Mouse (Mus musculus) fibroblast of lung, adult 2 months (primary cell): ENCODE data around the gene Add3.

Experiments
- DNase-seq: peaks from one replicate; pipeline ENCODE4 v3.0.0-alpha.2; 2011; ENCODE audit warnings: low read depth

Gene Add3

DNA sequence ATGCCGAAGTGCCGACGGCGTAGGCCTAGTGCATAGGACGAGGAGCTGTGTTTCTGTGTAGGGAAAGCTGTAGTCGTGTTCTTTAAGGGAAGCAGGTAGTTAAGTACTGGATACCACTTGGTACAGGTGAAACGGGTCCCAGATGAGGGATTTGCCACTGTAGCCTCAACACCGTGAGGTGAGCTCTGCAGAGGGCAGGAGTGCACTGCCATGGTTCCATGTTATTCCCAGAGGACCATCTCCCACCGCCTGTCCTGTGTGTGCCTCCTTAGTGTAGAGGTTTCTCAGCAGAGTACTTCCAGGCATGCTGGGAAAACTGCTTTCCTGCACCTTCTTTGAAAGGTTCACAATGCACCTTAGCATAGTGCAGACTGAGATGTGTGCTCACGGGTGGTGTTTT is 26.1 kb downstream of the Add3 start:
- DNase-seq = no peak

DNA sequence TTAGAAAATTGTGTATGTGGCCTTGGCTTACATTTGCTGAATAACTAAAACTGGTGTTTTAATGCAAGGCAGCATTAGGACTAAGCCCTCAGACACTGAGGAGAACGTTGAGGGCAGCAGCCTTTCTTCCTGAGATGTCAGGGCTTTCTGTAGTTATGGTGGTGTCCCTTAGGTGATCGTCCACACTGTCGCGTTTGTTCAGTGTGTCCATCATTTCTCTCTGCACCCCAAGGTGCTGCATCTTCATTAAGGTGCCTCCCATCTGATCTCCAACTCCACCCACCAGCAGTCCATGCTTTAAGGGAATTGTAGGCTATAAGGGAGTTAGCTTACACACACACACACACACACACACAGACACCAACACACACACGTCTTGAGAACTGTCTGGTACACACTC is 28.3 kb downstream of the Add3 start:
- no peak for DNase-seq

DNA sequence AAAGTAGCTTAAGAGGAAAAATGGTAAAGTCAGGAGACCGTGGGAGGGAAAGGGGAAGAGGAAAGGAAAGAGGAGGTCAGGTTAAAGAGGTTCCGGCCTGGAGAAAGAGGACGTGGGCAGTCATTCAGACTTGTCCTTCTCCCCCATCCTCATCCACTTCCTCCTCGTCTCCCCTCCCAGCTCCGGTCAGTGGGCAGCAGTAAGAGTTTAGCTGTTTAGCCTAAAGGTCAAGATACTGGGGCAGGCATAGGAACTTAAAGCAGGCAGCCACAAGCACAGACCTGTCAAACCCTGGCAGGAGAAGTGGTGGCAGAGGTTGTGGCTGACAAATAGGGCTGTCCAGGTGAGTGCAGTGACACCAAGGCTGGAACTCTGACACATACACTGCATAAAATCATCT is 30.4 kb downstream of the Add3 start:
- no peak for DNase-seq

DNA sequence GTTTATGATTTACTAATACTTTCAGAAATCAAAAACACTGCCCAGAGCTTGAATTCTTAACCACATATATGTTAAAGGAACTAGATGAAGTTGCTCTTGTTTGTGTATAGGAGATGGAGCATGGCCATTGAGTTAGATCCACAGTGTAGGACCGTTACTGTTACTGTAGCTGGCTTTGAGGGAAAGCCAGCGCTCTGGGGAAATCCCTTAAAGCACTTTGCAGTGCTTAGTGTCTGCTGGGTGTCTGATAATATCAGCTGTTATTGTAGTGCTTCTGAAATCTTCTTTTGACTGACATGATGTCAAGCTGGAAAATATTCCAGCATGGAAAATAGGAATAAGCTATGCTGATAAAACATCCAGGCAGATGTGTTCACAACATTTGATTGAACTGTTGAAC is 33.8 kb downstream of the Add3 start:
- no peak for DNase-seq

DNA sequence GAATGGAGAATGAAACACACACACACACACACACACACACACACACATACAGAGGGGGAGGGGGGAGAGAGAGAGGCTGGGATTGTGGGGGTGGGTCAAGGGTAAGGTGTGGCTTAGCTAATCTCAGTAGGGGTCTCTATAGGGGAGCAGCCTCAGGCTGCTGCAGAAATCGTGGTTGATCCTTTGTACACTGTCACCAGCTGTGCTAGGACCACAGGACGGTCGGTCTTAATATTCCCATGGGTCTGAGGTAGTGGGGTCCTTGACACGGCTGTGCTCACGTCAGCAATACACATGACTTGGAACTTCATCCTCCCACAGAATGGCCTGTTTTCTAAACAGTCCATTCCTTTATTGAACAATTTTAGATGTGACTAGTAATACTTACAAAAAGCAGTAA is 35.3 kb downstream of the Add3 start:
- DNase-seq = no peak

DNA sequence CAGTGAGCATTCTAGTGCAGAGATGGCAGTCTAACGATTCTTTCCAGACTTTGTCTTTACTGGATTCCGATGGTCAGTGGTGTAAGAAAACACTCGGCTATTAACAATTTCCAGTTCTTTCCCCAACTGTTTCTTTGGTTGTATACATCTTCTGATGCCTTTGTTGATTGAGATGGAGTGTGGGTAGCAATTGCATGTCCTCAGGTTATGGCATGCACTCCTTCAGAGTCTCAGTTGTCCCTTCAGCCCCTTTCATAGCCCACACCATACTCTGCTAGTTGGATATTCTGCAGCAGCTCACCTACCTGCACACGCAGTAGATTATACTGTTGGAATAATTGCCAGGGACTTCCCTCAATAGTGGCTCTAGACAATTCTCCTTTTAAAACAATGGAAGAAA is 36.3 kb downstream of the Add3 start:
- DNase-seq = no peak

DNA sequence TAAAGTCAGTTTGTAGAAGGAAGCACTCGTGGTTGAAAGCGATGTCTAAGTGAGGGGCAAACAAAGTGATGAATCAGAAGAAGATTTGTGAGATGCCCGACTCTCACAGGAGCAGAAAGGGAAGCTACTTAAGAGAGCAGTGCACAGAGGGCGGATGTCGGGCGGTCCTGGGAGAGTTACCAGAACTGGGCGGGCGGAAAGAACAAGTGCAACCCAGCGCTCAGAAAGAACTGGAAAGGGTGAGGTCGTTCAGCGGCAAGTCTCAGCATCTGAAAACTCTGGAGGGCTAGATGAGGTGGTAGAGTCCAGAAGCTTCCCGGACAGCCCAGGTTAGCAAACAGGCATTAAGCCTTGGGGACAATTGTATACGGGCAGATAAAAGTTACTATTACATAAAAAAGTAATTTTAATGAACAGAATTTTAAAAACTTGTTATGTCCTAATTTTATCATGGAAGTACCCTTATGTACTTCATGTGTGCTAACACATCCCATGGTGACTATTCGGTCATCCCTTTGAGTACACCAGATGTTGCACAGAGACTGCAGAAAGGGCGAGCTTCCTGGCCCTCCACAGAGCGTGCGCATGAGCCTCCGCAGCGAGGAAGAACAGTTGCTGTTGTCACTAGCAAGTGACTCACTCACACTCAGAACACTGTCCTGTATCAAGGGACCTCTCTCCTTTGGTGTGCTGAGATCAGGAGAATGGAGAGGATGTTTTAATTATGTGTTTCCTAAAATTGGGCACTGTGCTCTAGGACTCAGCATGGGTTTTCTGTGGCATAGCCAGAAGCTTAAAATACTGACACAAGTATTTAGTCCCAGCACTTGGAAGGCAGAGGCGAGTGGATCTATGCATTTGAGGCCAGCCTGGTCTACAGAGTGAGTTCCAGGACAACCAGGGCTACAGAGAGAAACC is 38.6 kb downstream of the Add3 start:
- DNase-seq = no peak

DNA sequence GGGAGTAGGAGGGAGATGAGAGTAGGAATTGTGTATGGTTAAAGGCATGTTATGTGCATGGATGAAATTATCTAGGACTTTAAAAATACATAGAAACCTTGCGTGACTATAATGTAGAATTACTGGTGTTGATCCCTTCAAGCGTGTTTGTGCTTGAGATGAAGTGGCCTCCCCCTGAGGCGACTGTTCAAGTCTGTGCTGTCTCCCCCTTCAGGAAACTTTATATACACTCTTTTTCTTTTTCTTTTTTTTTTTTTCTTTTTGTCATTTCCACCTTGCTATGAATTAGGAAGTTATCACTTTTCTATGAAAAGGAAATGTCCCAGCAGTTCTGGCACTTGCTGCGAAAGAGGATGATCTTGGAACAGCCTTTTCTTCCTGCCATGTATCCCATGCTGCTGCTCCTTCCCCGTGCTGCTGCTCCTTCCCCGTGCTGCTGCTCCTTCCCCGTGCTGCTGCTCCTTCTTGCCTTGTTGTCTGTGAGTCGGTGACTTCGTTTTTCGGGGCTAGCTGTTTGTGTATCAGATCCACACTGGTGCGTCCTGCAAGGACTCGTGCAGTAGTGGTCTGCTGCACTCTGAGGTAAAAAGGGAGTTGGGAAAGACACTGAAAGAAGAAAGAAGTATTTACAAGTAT is 40.0 kb downstream of the Add3 start:
- DNase-seq = no peak

DNA sequence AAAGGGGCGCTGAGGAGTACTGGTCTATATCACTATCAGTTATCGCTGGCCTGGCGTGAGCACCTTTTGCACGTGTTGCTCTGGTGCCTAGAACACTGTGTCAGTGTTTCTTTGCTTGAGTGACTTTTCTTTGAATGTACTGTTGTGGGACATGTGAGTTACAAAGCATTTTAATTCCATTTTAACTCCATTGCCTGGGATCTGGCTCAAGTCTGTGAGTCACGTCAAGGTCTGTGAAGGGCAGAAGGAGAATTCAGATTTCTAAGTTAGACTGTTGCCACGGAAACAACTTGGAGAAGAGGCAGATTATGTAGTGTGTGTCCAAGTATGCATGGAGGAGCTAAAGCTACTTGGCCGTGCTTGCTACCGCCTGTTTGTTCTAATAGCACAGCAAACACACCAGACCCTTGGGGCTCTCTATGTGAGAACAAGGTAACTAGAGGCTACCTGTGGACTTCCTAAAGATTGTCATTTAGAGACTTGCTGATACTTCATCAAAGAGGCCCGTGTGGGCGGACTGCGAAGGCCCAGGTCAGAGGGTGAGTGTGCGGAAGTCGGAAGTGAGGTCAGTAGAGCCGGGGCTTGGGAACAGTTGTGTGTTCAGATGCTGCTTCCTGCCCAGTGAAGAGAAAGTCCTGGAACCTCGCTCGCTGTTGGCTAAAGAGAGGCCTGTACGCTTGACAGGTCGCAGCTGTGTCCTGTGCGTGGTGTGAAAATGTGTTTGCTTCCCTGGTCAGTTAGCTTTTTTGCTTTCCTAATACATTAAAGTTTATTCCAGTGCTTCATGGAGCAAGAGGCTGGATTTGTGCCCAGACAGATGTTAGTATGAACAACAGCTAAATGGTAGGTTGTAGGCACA is 41.0 kb downstream of the Add3 start:
- DNase-seq = peak; percentile 49

DNA sequence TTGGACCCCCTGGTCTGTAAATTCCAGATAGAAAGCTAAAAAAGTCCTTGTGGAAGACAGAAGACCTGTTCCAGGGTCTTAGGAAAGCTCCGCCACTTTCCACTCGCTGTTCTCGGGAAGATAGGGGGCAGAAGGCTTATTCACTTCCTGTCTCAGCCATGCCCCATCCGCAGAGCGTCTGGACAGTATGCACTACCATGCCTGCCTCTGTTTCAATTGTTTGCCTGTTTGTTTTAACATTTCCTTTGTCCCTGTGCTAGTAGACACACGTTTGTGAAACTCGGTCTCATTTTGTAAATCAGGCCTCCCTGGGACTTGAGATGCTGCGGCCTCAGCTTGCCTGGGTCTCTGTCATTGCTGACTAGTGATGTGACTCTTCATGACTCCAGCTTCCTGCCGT is 43.4 kb downstream of the Add3 start:
- DNase-seq = no peak

DNA sequence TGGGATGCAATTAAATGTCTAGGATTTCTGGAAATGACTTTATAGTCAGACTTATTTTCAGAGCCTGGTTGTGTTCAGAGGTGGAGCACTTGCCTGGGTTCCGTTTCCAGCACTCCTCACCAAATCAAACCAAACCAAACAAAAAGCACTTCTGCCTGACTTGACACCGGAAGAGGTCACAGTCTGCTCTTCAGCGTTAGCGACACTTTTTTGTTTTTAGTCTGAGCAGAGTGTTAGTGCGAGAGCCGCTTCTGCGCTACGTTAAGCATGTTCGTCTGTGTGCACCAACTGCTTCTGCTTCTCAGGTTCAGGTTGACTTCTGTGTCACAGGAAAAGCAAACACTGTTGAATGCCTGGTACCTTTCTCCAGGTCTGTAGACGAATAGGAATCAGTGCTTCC is 44.0 kb downstream of the Add3 start:
- DNase-seq = no peak

DNA sequence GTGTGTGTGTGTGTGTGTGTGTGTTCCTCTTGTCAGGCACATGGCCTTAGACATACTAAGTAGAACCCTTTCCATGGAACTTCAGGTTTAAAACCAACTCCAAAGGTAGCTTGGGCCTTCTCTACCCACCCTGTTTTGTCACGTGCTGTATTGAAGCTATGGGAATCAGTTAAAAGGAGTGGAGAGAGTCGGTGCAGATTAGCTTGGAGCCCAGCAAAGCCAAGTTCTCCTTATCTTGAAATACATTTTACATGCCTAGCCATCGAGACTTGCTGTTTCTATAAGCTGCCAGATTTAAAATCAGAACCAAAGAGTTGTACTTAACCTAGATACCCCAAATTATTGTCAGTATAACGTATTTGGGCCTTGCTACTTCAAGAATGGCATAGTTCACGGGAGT is 44.7 kb downstream of the Add3 start:
- DNase-seq = no peak

DNA sequence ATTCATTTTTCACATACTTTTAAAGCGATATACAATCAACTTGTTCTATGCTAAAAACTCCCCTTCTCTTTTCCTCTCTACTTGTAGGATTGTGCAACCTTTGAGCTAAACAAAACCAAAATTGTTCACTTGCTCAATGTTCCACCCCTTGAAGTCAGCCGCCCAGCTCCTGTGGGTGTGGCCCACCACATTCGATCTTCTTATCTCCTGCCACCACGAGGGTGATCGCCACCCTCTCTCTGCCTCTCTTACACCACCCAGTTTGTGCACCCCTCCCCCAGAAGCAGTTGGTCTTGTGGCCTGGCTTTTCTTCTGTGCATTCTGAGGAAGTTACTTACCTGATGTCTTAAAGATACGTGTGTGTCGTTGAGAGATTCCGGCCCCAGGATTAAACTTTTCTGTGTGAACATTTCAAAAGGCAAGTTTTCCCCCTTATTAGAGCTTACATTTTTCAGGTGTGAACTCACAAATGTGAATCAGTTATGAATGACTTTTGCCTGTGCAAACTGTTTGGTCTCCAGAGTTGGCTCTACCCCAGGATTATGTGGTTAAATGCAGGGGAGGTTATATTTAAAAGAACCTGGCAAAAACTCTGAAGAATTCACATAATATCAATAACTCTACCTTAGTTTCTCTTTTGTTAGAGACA is 45.4 kb downstream of the Add3 start:
- DNase-seq = peak; percentile 35

DNA sequence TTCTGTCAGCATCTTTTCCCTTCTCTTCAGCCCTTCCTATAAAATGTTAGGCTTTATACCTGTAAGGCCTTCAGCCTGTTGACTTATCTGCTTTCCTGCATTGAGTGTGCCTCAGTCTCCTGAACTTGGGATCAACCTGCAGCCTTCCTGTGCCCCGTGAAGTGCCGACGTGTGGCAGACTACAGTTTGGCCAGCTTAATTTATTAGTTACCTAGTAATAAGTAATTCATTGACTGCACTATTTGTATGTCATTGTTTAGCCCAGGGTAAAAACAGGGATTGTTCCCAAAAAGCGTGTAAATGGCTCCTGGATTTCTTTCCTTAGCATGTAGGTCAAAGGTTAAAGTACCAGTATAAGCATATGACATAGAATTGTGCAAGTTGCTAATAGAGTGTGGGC is 46.2 kb downstream of the Add3 start:
- no peak for DNase-seq

DNA sequence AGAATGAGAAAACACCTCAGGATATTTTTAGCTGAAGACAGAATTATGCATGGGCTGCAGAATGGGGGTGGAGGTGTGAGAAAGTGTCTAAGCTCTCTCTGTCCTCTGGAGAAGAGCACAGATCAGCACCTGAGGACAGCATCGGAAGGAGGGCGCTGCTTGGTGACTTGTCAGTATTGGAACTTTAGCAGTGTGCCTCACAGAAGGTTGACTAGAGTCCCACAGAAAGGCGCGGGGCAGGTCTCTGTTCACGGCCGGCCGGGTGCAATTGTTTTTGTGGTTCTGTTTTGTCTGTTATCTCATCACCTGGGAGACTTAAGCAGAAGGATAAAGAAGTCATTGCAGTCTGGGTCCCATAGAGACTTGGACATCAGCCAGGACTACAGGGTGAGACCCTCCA is 47.3 kb downstream of the Add3 start:
- no peak for DNase-seq

DNA sequence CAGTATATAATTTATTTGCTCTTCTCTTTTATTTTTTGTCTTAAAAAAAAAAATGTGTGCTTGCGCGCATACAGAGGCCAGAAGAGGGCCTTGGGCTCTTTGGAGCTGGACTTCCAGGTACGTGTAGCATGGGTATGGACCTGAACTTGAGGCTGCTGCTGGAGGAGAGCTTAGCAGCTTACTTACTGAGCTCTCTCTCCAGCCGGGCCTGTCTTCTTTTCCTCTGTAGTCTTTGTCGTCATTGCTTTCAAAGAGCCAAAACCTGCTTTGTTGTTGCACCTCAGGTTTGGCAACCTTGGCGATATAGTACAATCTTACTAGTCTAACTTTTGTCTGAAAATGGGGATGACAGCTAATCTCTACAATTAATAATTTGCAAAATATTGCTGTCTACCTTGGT is 47.9 kb downstream of the Add3 start:
- DNase-seq = no peak

DNA sequence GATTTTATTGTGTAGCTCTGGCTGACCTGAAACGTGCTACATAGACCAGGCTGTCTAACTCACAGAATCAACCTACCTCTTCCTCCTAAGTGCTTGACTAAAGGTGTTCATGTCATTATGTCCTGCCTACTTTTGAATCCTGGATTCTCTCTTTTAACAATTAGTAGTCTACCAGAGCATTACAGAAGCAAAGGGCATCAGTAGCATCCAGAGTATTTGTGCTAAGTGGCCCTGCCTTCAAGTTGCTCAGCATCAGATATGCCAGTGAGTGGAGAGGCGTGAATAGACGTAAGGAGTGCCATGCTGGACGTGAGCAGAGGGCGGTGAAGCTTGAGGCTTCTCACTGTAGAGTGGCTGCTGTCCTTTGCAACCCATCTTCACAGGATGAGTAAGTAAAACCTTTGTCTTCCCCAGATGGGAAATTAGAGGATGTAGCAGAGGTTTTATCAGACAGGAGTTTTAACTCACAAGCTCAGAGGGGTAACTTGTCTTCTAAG is 48.5 kb downstream of the Add3 start:
- DNase-seq = no peak

DNA sequence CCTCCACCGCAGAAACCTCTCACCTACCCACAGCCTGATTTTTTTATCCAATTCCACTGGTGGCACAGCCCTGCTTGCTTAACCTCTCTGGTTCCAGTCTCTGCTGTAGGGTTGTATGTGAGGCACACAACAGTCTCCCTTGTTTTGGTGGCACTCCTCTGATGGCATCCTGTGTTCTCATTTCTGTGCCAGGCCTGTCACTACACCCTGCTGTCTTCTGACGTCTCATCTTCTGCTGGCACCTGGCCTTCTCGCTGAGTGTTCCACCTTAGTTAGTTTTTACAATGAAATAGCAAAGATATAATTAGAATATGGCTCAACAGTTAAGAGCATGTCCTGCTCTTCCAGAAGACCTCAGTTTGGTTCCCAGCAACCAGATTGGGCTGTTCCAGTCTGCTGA is 49.5 kb downstream of the Add3 start:
- DNase-seq = no peak

DNA sequence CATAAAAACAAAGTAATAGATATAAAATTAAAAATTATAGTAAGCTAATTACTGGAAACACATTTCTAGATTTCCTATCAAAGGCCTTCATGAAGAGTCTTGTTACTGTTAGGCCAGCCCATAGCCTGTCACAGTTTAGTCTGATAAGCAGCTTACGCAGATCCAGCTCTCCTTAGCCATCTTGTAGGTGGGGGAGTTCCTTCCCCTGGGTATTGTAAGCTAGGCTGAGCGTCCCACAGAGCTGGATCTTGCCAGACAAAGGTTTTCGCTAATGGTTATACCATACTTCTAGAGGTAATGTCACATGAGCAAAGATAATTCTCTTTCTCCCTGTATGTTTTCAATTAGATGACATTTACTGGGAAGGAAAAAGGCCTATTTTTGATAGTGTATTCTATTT is 50.0 kb downstream of the Add3 start:
- no peak for DNase-seq

DNA sequence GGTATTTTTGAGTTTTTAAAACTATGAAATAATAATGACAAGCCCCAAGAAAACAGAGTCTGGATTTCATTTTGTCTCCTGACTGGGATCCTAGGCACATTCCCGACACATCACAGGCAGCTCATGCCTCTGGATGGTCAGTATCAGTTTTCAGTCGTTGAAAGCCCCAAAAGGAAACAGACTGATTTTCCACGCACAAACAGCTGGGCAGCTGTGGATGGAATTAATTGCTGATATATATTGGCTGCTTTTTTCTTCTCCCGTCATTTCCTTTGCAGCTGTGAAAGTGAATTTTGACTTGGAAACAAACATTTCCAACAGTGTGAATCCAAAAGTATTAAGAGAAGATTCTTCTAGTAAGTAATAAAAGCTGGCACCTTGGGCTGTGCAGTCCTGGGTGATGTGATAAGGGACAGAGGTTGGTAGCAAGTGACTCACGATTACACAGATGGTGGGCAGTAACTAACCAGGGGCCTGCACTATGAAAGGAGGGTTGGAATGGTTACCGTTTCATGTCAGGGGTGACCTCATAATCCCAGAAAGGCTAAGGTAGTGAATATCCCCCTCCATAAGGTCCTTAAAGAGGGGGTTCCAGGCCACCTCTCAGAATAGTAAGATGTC is 51.7 kb downstream of the Add3 start:
- DNase-seq = no peak

DNA sequence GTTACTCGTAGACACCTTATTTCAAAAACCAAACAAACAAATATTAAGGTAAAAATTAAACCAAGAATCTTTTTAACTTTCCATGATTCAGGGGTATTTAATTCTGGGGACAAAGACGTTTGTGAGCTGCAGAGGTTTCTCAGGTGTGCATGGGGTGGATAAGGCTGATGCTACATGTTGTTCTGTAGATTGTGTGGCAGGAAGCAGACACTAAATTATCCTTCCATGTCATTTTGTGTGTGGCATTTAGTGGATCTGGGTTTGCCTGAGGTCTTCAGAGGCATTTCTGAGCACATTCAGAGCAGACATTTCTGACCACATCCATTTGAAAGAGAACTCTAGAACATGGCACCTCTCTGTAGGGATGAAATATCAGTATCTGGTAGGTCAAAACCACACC is 52.9 kb downstream of the Add3 start:
- DNase-seq = no peak
